Mouse (Mus musculus): Measurements from ENCODE around the gene Mx1.

Mx1 gene

GRCm38 (mm10) chr16:97462481-97463181, at the start of gene Mx1:
TSS of gene Mx1 (minus strand) at chr16:97462907.
- DNase-seq (ENCODE audit: extremely low read depth, insufficient read length, low spot score), result no peak

GRCm38 (mm10) chr16:97512347-97512751, 49.6 kb upstream of the Mx1 start:
- DNase-seq (ENCODE audit: extremely low read depth, insufficient read length, low spot score), result no peak

- DNase-seq (ENCODE audit: extremely low read depth, insufficient read length, low spot score), result no peak
These were observed 48.8 kb upstream of the Mx1 start for GRCm38 (mm10) chr16:97511495-97511894.

GRCm38 (mm10) chr16:97510849-97511248, 48.1 kb upstream of the Mx1 start:
- DNase-seq (ENCODE audit: extremely low read depth, insufficient read length, low spot score), result no peak

- no peak for DNase-seq (ENCODE audit: extremely low read depth, insufficient read length, low spot score)
These were observed 45.1 kb upstream of the Mx1 start for GRCm38 (mm10) chr16:97507783-97508182.

GRCm38 (mm10) chr16:97504793-97505192, 42.1 kb upstream of the Mx1 start:
- no peak for DNase-seq (ENCODE audit: extremely low read depth, insufficient read length, low spot score)

- no peak for DNase-seq (ENCODE audit: extremely low read depth, insufficient read length, low spot score)
These were observed 41.1 kb upstream of the Mx1 start for GRCm38 (mm10) chr16:97503849-97504248.

GRCm38 (mm10) chr16:97500901-97501300, 38.2 kb upstream of the Mx1 start:
- DNase-seq (ENCODE audit: extremely low read depth, insufficient read length, low spot score), result no peak

GRCm38 (mm10) chr16:97499450-97499849, 36.7 kb upstream of the Mx1 start:
- DNase-seq (ENCODE audit: extremely low read depth, insufficient read length, low spot score), result no peak

GRCm38 (mm10) chr16:97498139-97498538, 35.4 kb upstream of the Mx1 start:
- DNase-seq (ENCODE audit: extremely low read depth, insufficient read length, low spot score), result no peak

- DNase-seq (ENCODE audit: extremely low read depth, insufficient read length, low spot score), result no peak
These were observed 35.0 kb upstream of the Mx1 start for GRCm38 (mm10) chr16:97497682-97498081.

- DNase-seq (ENCODE audit: extremely low read depth, insufficient read length, low spot score), result no peak
These were observed 33.3 kb upstream of the Mx1 start for GRCm38 (mm10) chr16:97496026-97496425.

GRCm38 (mm10) chr16:97492369-97492768, 29.7 kb upstream of the Mx1 start:
- DNase-seq (ENCODE audit: extremely low read depth, insufficient read length, low spot score), result no peak

- DNase-seq (ENCODE audit: extremely low read depth, insufficient read length, low spot score), result no peak
These were observed 15.9 kb upstream of the Mx1 start for GRCm38 (mm10) chr16:97478655-97479054.

GRCm38 (mm10) chr16:97476524-97476923, 13.8 kb upstream of the Mx1 start:
- DNase-seq (ENCODE audit: extremely low read depth, insufficient read length, low spot score), result no peak

GRCm38 (mm10) chr16:97475581-97475980, 12.9 kb upstream of the Mx1 start:
- no peak for DNase-seq (ENCODE audit: extremely low read depth, insufficient read length, low spot score)

GRCm38 (mm10) chr16:97474671-97475070, 12.0 kb upstream of the Mx1 start:
- no peak for DNase-seq (ENCODE audit: extremely low read depth, insufficient read length, low spot score)

GRCm38 (mm10) chr16:97467993-97468791, 5.5 kb upstream of the Mx1 start:
- no peak for DNase-seq (ENCODE audit: extremely low read depth, insufficient read length, low spot score)

GRCm38 (mm10) chr16:97467472-97467871, 4.8 kb upstream of the Mx1 start:
- DNase-seq (ENCODE audit: extremely low read depth, insufficient read length, low spot score), result no peak

- DNase-seq (ENCODE audit: extremely low read depth, insufficient read length, low spot score), result no peak
These were observed 3.7 kb upstream of the Mx1 start for GRCm38 (mm10) chr16:97466182-97466957.

GRCm38 (mm10) chr16:97461271-97461670, 1.4 kb downstream of the Mx1 start:
- no peak for DNase-seq (ENCODE audit: extremely low read depth, insufficient read length, low spot score)
